Mouse (Mus musculus) T-helper 1 cell (primary cell): Measurements from ENCODE around the gene Zfp384.

ENCODE experiments used
- in situ Hi-C: fragments of 300-600 bp; cut with MboI, MseI; formaldehyde crosslinking; loops from one replicate; pipeline ENCODE4 v1.15.1; 2025; ENCODE audit warnings: high pct_unique_total_duplicates

Gene Zfp384

DNA sequence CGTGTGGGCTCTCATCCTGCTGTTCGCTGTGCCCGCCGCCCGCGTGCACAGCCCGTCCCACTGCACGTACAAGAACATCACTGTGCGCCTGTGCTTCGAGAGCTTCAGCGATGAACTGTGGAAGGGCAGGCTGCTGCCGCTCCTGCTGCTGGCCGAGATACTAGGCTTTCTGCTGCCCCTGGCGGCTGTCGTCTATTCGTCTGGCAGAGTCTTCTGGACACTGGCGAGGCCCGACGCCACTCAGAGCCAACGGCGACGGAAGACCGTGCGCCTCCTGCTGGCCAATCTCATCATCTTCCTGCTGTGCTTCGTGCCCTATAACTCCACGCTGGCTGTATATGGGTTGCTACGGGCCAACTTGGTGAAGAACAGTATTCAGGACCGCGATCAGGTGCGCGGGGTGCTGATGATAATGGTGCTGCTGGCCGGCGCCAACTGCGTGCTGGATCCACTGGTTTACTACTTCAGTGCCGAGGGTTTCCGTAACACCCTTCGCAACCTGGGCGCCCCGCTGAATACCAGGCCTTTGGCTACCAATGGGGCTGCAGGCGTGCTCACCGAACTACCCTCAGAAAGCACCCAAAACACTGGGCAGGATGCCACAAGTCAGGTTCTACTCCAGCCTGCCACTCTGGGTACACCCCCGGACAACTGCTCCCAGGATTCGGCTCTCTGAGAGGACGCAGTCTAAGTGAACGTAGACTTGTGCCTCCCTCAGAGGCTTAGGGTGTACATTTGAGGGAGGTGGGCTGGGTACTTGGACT, 73.0 kb downstream of the Zfp384 start:
- in situ Hi-C loops, result loop anchor here (5.0 kb wide), 1 partner anchor 35 kb away; the partner anchor contains the start of gene Acrbp

DNA sequence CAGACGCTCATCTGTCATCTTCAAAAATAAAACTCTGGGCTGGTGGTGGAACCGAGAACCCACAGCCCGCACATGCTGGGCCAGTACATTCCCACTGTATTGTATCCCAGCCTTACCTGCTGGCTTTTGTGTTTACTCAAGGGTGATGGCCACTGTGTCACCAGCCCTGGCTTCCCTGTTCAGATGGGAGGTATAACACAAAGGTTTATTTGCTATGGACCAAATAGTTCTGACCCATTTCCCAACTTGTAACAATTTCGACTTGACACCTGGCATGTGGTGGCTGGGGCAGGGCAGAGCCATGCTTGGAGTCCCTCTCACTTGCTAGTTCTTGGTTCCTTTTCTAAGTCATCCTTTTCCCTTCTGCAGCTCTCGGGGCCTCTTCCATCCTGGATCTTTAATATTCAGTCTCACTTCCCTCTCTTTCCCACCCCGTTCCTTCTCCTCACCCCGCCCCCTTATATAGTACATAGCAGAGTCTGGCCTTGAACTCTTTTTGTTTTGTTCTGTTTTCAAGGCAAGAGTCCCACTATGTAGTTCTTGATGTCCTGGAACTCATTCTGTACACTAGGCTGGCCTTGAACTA, 73.9 kb downstream of the Zfp384 start:
- in situ Hi-C loops, result loop anchor here (5.0 kb wide), 1 partner anchor 36 kb away; the partner anchor contains the start of gene Acrbp

- in situ Hi-C loops, result loop anchor here (5.0 kb wide), 1 partner anchor 37 kb away; the partner anchor contains the start of gene Acrbp
Observed at GRCm38 (mm10) chr6:125084424-125084823, 75.5 kb downstream of the Zfp384 start.
